Mouse (Mus musculus): ENCODE results near the gene Sap30l. TPM values are rescaled to one million over a fixed set of nuclear protein-coding genes. Genes with fewer than 3 reads are reported as not detected.

The Sap30l gene
- polyA plus RNA-seq, 1 experiment from 2014 or later, result 11.8 TPM

GRCm38 (mm10) chr11:57857709-57858108, 56.3 kb downstream of the Sap30l start:
- Histone ChIP-seq H3K4me1 (replicated peaks; ENCODE audit: control insufficient read depth, insufficient read depth, low read length) (no peaks in the 10 kb centered on the region), H3K36me3 (ENCODE audit: control insufficient read depth, insufficient read depth, low read length) (no peaks in the 10 kb centered on the region), H3K27ac (ENCODE audit: low read depth, low read length) (no peak overlapping the region), H3K4me3 (ENCODE audit: low read depth, low read length) (no peak overlapping the region), H3K9me3 (ENCODE audit: control insufficient read depth, low read length) (no peaks in the 10 kb centered on the region), H3K27me3 (ENCODE audit: control insufficient read depth, insufficient read depth, low read length) (no peaks in the 10 kb centered on the region), H3K9ac (ENCODE audit: low read depth, low read length) (no peak overlapping the region), H3K4me2 (replicated peaks; ENCODE audit: low read depth, low read length) (no peak overlapping the region)
- ATAC-seq (ENCODE audit: low FRiP score), result no peak
- 41% methylated on average over 4 of the region's 4 CpGs for WGBS
- no peak for DNase-seq (ENCODE audit: low spot score)

Other genes starting within 250 kb of the Sap30l start
- 9.7 and 12.0 TPM in 2 replicates for gene Galnt10, start 156.2 kb upstream of the Sap30l start, polyA plus RNA-seq (2014; fragmentation: Nextera tagmentation; extraction: Ambion mirVana)
- 0.21 TPM in 1 of 2 replicates, not detected in the other for gene Hand1, start 31.2 kb downstream of the Sap30l start, polyA plus RNA-seq (2014; fragmentation: Nextera tagmentation; extraction: Ambion mirVana)
- 14.5 and 18.2 TPM in 2 replicates for gene Larp1, start 207.4 kb downstream of the Sap30l start, polyA plus RNA-seq (2014; fragmentation: Nextera tagmentation; extraction: Ambion mirVana)